Mouse (Mus musculus): Measurements from ENCODE around the gene Acvr2b. TPM values are rescaled to one million over a fixed set of nuclear protein-coding genes. Genes with fewer than 3 reads are reported as not detected.
"Not testable (repeated sequence)": the region's sequence is repeated elsewhere in the genome, so short reads cannot be mapped to it uniquely, and the experiment has no call there.

The Acvr2b gene
- 10 to 100 TPM in 1 of 2 experiments, 1 to 10 TPM in 1; 5.7 to 10.6 TPM for total RNA-seq (2021)
- long read RNA-seq, experiment 1, partial matches to known transcripts: 0 of 8 reads
- long read RNA-seq, experiment 1, other reads (novel, unspliced or antisense): 3 of 8 reads
- long read RNA-seq, experiment 2, partial matches to known transcripts: 1 of 4 reads
- long read RNA-seq, experiment 2, other reads (novel, unspliced or antisense): 0 of 4 reads

DNA sequence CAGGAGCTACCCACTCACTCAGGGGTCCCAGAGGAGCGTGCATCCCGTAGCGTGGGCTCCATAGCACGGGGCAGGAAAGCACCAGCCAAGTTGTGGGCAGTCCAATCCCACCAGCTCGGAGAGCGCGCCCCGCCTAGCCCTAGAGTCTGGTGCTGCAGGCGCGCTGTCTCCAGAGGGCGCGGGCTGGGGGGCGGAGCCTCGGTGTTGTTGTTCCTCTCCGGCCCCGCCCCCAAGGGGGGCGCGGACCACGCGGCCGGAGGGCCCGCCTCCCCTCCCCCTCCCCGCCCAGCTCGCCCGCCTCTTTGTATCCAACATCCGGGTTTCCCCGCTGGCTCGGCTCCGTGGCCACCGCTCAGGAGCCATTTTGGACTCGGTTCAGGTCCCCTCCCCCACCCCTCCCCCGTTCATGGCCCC, at the start of gene Acvr2b:
Gene Acvr2b, plus strand, starts transcription at position 318 of the 414 bp plus-strand sequence.
- DNase-seq: peak; percentile 97

DNA sequence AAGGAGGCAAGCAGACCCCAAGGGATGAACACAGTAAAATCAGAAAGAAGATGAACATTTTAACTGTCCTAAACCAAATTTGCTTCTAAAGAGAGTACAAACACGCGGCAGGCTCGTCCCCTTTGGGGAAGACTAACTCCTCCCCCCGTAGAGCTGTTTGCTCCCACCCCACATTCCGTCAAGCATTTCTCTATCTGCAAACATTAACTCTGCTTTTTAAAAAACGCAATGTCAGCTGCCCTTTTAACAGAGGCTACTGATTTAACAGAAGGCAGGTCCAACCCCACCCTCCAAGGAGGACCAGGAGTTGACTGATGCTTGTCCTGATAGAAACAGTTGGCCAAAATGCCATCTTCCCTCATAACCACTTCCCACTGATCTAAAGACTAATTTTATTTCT, 48.0 kb upstream of the Acvr2b start:
- no peak for DNase-seq

DNA sequence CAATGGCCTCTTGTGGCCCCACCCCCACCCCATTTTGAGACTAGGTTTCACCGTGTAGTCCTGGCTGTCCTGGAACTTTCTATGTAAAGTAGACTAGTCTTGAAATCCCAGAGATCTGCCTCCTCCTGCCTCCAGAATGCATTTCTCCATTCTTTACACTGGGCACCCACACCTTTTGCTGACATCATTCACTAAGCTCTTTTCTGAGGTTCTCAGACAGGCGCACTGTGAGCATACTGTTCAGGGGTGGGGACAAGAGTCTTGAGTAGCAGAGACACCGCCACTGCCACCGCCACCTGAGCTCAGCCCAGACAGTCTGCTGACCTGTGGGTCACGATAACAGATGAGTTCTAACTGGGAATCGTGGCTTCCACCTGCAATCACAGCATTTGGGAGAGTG, 46.0 kb upstream of the Acvr2b start:
- no peak for DNase-seq

DNA sequence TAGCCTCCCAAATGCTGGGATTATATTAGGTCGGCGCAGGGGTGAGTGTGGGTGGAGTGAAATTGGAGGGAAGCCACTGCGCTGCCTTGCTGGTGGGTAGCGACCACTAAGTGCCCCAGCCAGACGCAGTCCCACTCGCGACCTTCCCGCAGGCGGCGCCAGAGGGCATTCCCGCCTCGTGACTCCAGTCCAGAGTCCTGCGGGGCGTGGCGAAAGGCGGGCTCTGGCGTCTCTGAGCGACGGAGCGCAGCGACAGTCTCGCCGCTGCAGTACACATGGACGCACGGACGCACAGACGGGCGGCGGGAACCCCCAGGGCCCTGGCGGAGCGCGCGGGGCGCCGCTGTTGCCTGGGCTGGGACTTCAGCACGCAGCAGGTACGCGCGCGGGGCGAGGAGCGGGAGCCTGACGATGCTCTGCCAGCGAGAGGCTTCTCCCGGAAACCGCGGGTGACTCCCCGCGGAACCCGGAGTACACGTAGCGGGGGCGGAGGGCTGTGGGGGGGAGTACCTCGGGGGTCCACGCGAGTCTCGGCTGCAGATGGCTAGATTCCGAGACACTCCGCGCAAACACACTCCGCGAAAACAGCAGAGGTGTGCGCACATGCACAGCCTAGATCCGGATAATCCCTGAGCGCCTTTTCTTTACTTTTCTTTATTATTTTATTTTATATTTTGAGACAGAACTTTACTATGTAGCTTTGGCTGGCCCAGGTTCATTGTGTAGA, 44.4 kb upstream of the Acvr2b start, which contains the start of gene Xylb:
Gene Xylb, plus strand, starts transcription at position 51 of the 727 bp plus-strand sequence.
- DNase-seq: peak; percentile 96

DNA sequence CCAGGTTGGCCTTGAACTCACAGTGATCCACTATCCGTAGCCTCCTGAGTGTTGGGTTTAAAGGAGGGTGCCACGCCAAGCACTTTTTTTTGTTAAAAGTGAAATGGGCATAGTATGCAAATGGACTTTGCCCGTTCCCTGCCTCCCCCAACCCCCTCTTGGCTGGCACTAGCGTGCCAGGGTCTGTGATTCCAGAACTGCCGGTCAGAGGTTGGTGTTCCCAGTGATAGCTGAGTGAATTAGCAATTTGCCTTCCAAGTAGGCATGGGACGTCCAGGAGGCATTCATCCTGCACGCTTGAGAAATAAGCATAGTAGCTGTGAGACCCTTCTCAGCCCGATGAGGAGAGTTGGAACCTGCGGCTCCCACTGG, 43.9 kb upstream of the Acvr2b start:
- DNase-seq: no peak

DNA sequence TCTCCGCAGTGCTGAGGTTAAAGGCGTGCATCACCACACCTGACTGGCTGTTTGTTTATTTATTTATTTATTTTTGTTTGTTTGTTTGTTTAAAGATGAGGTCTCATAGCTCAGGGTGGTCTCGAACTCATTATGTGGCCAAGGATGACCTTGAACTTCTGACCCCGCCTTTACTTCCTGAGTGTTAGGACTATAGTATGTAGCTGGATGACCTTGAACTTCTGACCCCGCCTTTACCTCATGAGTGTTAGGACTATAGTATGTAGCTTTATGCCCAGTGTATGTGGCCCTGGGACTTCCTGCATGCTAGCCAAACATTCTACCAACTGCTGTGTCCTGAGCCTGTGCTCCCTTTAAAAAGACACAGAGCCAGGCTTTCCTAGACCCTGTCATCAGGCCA, 40.5 kb upstream of the Acvr2b start:
- no peak for DNase-seq

DNA sequence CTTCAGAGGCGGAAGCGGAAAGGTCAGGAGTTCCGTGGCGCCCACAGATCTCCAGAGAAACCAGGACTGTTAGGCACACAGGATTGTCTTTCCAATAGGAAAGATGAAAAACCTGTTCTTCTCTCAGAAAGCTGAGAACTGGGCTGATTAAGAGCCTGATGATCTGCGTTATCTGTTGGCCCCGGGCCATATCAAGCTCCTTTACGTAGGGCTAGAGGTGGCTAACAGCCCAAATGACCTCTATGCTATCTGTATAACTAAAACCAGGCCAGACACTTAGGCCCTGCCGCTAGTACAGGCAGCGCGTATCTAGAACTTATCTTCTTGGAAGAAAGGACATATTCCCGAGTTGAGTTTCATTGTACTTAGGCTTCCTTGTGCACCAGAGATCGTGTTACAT, 38.7 kb upstream of the Acvr2b start:
- no peak for DNase-seq

DNA sequence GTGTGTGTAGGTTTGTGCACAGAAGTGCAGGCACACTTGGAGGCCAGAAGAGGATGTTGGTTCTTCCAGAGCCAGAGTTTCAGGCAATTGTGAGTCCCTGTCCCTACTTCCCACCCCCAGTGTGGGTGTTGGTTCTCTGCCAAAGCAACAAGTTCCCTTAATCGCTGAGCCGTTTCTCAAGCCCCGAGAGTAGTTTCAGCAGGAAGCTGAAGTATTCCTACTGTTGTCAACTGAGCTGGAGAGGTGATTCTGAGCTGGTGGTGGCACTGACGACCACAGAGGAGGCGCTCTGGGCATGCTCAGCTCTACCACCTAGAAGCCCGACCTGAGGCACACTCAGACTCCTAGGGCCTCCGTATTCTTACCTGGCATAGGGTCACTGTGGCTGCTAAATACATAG, 36.6 kb upstream of the Acvr2b start, which contains the start of gene Slc22a14:
Gene Slc22a14, minus strand, starts transcription at position 270 of the 400 bp plus-strand sequence.
- DNase-seq: no peak

DNA sequence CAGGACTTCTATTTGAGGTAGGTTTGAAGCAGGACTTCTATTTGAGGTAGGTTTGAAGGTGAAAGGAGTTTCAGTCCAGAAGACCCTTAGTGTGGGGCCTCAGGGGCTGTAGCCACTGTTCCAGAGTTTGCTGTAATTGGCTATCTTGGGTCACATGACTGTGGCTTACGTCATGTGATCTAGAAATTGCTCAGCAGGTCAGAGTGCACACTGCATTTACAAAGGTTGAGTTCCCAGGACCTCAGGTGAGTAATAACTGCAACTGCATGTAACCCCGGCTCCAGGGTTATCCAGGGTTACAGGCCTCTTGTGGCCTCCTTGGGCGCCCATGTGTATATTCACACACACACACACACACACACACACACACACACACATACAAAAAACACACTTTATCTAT, 33.6 kb upstream of the Acvr2b start:
- DNase-seq: no peak

DNA sequence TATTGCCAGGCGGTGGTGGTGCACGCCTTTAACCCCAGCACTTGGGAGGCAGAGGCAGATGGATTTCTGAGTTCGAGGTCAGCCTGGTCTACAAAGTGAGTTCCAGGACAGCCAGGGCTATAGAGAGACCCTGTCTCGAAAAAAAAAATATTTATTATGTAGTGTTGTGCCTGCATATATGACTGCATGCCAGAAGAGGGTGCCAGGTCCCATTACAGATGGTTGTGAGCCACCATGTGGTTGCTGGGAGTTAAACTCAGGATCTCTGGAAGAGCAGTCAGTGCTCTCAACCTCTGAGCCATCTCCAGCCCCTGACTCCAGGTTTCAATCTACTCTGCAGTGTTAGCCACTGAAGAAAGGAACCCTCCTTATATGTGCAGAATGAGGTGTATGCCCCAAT, 31.1 kb upstream of the Acvr2b start:
- not testable (repeated sequence) for DNase-seq

DNA sequence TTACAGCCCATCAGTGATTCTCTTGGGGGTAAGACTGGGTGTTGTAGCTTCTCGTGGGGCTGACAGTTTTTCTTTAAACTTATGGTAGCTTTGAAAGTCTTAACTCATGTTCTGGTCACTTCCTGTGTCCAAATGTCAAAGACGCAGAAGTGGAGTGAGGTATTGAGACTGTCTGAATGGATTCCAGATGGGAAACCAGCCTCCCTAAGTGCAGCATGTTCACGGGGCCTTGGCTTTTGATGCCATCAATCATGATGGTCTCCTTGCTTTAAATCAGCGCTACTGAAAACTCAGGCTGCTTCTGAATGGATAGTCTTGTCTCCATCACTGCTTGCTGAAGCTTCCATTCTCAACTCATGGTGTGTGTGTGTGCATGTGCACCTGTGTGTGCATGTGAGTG, 30.7 kb upstream of the Acvr2b start:
- no peak for DNase-seq

DNA sequence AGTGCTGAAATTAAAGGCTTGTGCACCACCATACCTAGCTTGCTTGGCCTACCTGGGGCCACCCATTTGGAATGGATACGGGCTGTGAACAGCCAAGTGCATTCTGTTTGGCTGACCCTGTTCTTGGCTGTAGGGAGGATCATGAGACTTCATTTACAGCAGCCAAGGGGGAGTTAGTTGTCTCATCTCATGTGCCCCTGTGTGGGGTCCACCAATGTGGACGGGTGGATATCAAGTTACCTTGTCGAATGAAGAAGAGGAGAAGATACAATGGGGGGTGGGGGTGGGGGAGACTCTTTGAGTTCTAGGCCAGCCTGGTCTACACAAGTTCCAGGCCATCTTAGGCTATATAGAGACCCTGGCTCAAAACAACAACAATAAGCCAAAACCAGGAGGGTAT, 26.9 kb upstream of the Acvr2b start:
- no peak for DNase-seq

DNA sequence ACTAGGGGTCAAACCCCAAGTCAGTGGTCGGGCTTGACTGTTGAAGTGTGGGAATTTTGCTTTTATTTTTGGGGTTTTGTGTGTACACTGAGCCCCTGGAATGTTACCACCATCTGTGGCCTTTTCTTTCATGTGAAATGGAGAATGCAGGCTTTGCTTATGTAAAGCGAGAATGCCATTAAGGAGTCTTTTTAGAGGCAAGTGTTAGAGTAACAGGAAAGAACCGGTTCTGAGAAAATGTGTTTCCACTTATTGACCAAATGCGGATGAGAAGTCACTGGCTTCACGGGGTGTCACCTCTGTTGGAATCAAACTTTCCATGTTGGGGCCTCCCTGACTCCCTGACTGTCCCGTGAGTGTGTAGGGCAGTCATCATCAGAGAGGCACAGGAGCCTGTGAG, 26.4 kb upstream of the Acvr2b start:
- DNase-seq: no peak

DNA sequence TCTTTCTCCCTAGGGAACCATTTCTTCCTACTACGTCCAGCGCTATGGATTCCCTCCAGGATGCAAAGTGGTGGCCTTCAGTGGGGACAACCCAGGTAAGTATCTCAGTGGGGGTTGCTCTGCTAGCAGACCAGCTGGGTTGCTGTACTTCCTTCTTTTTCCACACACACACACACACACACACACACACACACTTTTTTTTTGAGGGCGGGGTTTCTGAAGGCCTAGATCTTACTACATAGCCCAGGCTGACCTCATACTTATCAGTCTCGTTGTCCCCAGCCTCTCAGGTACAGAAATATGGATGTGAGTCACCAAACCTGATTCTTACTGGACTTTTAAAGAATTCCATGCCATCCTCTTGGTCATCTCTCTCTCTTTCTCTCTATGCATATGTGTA, 23.7 kb upstream of the Acvr2b start:
- DNase-seq: no peak

DNA sequence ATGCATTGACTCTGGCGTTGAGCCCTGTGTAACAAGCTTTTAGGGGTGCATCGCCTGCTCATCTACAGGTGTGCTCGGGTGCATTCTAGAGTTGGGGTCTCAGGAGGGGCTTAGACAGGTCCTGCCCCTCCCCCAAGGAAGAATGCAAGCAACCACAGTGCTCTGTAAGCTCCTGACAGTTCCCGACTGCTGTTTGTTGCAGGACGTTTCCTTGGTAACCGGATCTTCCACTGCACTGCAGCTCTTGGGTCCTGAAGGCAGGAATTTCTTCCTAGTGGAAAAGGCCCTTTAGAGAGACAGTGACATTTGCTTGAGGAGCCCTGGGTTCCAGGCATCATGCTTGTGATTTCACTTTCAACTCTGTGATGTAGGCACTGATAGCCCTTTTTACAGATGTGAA, 19.3 kb upstream of the Acvr2b start:
- no peak for DNase-seq

DNA sequence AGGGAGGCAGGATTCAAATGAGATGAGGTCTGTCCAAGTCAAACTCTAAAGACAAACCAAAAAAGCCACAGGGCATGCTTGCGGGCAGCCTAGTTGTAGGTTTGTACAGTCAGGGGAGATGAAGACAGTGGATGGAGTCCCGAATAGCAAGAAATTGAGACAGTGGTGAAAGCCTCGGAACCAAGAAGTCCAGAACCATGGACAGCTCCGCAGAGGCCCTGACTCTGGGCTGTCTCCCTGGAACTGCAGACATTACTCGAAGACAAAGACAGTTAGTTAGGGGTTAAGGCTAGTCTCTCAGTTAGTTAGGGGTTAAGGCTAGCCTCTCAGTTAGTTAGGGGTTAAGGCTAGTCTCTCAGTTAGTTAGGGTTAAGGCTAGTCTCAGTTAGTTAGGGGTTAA, 13.0 kb upstream of the Acvr2b start:
- peak; percentile 62 for DNase-seq

DNA sequence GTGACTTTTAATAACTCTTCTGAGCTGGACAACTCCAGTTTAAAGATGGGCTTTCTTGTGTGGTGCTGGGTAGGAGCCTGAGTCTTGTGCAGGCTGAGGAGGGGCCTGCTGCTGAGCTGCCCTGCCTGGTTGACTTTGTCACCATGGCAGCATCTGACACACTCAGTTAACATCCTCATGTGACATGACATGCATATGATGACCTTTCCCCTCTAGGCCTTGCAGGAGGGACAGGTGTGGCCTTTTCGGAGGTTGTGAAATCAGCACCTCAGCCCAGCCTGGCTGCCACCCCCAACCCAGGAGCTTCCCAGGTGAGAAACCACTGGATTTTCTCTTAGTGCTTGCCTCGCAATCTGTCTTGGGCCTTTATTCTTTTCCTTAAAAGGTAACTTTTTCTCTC, 11.7 kb upstream of the Acvr2b start:
- DNase-seq: no peak

DNA sequence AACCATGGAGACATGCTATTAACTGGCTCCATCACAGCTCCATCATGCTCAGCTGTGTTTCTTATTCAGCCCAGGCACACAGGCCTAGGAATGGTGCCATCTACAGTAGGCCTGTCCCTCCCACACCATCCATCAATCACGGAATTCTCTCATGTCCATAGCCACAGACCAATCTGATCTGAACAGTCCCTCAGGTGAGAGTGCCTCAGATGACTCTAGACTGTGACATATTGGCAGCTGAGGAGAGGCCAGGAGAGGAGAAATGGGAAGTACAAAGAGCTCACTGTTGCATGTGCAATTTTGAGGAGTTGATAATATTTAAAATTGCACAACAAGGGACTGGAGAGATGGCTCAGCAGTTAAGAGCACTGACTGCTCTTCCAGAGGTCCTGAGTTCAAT, 7.1 kb upstream of the Acvr2b start:
- DNase-seq: no peak

DNA sequence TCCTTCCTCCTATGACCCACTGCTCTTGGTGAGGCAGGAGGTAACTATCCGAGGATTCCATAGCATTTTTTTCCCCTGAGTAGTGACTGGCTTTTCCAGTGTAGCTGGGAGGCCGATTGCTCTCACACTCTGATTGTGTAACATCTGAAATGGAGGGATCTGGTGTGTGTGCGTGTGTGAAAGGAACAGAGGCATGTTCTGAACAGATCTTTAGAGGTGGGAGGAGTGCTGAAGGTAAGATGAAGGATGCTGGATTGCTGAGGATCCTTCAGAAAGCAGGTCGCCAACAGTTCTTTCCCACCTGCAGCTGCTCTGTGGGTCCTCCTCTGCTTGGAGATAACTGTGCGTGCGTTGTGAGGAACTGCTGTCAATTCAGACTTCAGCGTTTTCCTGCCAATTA, 567 bp upstream of the Acvr2b start:
- DNase-seq: peak; percentile 11

DNA sequence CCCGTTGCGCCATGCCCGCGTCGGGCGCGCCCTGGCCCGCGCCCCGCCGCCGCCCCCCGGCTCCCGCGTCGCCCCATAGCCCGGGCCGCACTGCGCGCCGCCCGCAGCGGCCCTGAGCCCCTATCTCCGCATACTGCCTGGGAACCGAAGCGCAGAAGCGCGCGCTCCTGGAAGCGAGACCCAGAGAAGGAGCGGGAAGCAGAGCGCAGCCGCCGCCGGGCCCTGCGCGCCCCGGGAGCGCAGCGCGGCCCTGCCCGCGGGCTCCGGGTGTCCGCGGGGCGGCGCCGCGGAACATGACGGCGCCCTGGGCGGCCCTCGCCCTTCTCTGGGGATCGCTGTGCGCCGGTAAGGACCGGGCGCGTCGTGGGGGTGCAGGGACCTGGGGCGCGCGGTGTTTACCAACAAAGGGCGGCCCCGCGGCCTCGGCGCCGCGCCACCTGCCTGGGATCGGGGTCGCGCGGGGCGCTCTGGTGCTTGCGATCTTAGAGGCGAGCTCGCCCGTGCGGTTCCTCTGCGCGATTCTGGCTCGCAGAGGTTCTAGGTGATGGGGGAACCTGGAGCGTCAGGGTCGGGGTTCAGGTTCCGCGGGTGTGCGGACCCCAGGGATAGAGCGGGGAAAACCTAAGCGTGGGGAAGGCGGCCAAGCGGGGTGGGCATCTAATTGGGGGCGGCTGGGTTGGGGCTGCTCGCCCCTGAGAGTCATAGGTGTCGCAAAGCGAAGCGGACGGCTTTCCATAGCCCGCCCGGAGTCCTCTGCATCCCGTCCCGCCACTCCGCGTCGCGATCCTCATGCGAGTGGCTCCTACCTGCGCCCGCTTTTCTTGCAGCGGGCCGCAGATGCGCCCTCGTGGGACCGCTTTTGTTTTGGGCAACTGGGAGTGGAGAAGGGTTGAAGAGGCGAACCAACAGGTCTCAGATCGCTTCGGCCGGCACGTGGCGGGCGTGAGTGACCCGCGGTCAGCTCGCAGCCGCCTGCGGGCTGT, 626 bp downstream of the Acvr2b start:
- peak; percentile 54 for DNase-seq

DNA sequence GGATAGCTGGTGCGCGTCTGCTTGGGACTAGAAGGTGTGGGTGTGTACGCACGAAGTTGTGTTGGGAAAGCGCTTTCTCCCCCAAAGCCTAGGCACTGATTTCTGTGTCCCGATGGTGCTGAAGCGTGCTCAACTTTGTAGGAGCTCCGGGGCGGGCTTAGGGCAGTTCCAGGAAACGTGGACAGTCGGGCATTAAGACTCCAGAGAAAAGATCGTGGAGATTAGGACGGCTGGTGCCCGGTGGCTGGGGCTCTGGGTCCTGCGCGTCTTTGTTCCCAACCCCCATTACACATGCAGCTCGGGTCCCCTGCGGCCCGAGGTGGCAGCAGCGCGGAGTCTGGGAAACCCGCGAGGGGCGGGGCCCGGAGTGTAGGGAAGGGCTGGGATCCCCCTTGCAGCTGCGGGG, 1.3 kb downstream of the Acvr2b start:
- DNase-seq: peak; percentile 64

DNA sequence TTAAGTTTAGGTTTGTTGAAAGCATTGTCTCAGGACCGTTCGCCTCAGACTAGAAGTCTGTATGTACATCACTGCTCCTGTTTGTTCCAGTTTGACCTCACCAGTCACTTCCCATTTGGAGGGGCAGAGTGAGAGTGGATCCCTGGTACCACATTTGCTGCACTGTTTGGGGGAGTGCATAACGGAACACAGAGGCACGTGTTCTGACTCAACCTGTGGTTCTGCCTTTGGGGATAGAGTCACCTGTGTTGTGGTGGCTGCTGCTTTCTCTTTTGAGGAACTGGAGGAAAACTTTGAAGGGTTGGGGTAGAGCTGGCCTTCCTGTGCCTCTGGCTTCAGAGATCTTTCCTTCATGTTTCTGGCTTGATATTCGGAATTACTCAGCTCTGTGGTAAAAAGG, 2.2 kb downstream of the Acvr2b start:
- DNase-seq: no peak

DNA sequence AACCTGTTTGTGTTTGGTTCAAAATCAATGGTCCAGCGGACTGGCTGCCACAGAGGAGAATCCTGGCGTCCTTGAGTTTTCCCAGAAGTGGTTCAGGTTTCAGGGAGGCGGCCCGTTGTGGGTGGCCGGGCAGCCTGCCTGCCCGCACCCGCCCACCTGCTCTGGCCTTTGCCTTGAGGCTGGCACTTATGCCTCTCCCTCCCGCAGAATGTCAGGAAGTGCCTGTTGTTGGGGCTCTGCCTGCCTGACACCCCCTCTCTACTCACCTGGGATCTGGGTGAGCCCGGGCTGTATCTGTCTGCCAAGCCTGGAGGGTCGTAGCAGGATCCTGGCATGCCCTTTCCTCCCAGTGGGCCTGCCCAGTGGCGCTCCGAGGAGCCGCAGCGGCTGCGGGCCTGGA, 6.0 kb downstream of the Acvr2b start:
- peak; percentile 34 for DNase-seq
